Mouse (Mus musculus) brain, embryonic 14.5 days (tissue): ENCODE results near the gene Lsg1. TPM values are rescaled to one million over a fixed set of nuclear protein-coding genes. Genes with fewer than 3 reads are reported as not detected.

Experiments used
- DNase-seq: peaks from one replicate; pipeline ENCODE4 v3.0.0-alpha.2; 2011; ENCODE audit warnings: low read depth
- CTCF ChIP-seq: fragments of 200-500 bp; IDR thresholded peaks from 2 replicates; pipeline ENCODE4 v1.5.1; 2012; ENCODE audit warnings: inconsistent platforms, mild to moderate bottlenecking, moderate library complexity, borderline replicate concordance; ENCODE audit not compliant: insufficient read depth, insufficient read length; ENCODE audit errors: extremely low read depth
- POLR2A ChIP-seq: fragments of 200-500 bp; IDR thresholded peaks from 2 replicates; pipeline ENCODE4 v1.6.1; 2012; ENCODE audit warnings: mild to moderate bottlenecking, inconsistent platforms, borderline replicate concordance; ENCODE audit not compliant: poor library complexity, insufficient read depth, insufficient read length, severe bottlenecking; ENCODE audit errors: extremely low read depth
- polyA plus RNA-seq: library from polyadenylated mRNA; depleted of rRNA; stranded (reverse); fragments of >200 nt; gene quantifications from 2 replicates; pipeline ENCODE4 v1.2.3, GENCODE M21; 2012

The Lsg1 gene
- polyA plus RNA-seq, 1 experiment: 29.1 TPM

GRCm38 (mm10) chr16:30613122-30613521 lies 25.7 kb upstream of the Lsg1 start:
- TF ChIP-seq CTCF (no peak), POLR2A (no peak)
- DNase-seq: no peak

GRCm38 (mm10) chr16:30611331-30611730 lies 23.9 kb upstream of the Lsg1 start:
- no peak for DNase-seq
- TF ChIP-seq POLR2A (no peak), CTCF (no peak)

- TF ChIP-seq CTCF (no peak), POLR2A (no peak)
- no peak for DNase-seq
These were observed 20.5 kb upstream of the Lsg1 start for GRCm38 (mm10) chr16:30607868-30608267.

- TF ChIP-seq POLR2A (no peak), CTCF (no peak)
- DNase-seq: no peak
These were observed 18.1 kb upstream of the Lsg1 start for GRCm38 (mm10) chr16:30605528-30605927.

- no peak for TF ChIP-seq CTCF
- no peak for TF ChIP-seq POLR2A
These were observed 17.4 kb upstream of the Lsg1 start for GRCm38 (mm10) chr16:30604807-30605137.

GRCm38 (mm10) chr16:30604061-30604806 lies 16.8 kb upstream of the Lsg1 start:
- TF ChIP-seq POLR2A: no peak
- no peak for TF ChIP-seq CTCF
- peak; percentile 20 for DNase-seq

More at GRCm38 (mm10) chr16:30604807-30605137, 17.4 kb upstream of the Lsg1 start:
- DNase-seq: no peak

GRCm38 (mm10) chr16:30603531-30603842 lies 16.1 kb upstream of the Lsg1 start:
- TF ChIP-seq CTCF (no peak), POLR2A (no peak)
- no peak for DNase-seq

GRCm38 (mm10) chr16:30602684-30603530 lies 15.5 kb upstream of the Lsg1 start:
- DNase-seq: peak; percentile 35

GRCm38 (mm10) chr16:30601946-30602345 lies 14.6 kb upstream of the Lsg1 start:
- DNase-seq: no peak
- TF ChIP-seq POLR2A (no peak), CTCF (no peak)

More at GRCm38 (mm10) chr16:30602684-30603530, 15.5 kb upstream of the Lsg1 start:
- TF ChIP-seq CTCF (no peak), POLR2A (no peak)

GRCm38 (mm10) chr16:30601046-30601832 lies 13.8 kb upstream of the Lsg1 start:
- TF ChIP-seq POLR2A (no peak), CTCF (peak; percentile 39; the same call in 1 of the 2 replicates)
- peak; percentile 62 for DNase-seq
